7 mouse cellular contexts compared by ENCODE assay signal in genomic region chr8:124794486-124794780, GRCm38 (mm10). TPM values are rescaled to one million over a fixed set of nuclear protein-coding genes. Genes with fewer than 3 reads are reported as not detected.
A peak's percentile ranks its signal among the peaks of the same experiment; 100 is the strongest.
DNase-seq lines count a peak whose midpoint lies in the region; ATAC-seq lines count a peak whose summit lies in the region.

No protein-coding gene starts in this region.

- DNase-seq in adrenal gland, adult 2 months = peak; percentile 73
- DNase-seq in cerebellum, adult 11-12 months = peak; percentile 83
- peak; percentile 66 for DNase-seq in limb, embryonic 11.5 days (ENCODE audit: low spot score)
- peak; percentile 34 for DNase-seq in splenic B cell, adult 2 months (ENCODE audit: low read depth, low spot score)

- H3K9ac ChIP-seq in forebrain, embryonic 15.5 days (replicated peaks) = peak overlapping the region; percentile 67
- H3K9ac ChIP-seq in intestine, embryonic 15.5 days = no peak overlapping the region
- no peak overlapping the region for H3K9ac ChIP-seq in limb, embryonic 11.5 days (ENCODE audit: low read length)
- peak overlapping the region; percentile 74 for H3K9ac ChIP-seq in midbrain, embryonic 12.5 days (replicated peaks)

- under 1% methylated on average over 25 of the region's 25 CpGs for WGBS in forebrain, embryonic 15.5 days
- WGBS in intestine, embryonic 15.5 days = under 1% methylated on average over 25 of the region's 25 CpGs
- WGBS in limb, embryonic 11.5 days = under 1% methylated on average over 25 of the region's 25 CpGs
- under 1% methylated on average over 25 of the region's 25 CpGs for WGBS in midbrain, embryonic 12.5 days

- H3K4me2 ChIP-seq in forebrain, embryonic 15.5 days (replicated peaks) = peak overlapping the region; percentile 65
- H3K4me2 ChIP-seq in intestine, embryonic 15.5 days (replicated peaks) = peak overlapping the region; percentile 100
- peak overlapping the region; percentile 100 for H3K4me2 ChIP-seq in limb, embryonic 11.5 days (ENCODE audit: low read depth, severe bottlenecking)
- peak overlapping the region; percentile 96 for H3K4me2 ChIP-seq in midbrain, embryonic 12.5 days (replicated peaks)

- peak; percentile 17 for ATAC-seq in forebrain, embryonic 15.5 days (replicated peaks)
- no peak for ATAC-seq in intestine, embryonic 15.5 days
- ATAC-seq in limb, embryonic 11.5 days (ENCODE audit: insufficient number of reproducible peaks, low FRiP score, low TSS enrichment, low read depth) = no peak
- peak; percentile 32 for ATAC-seq in midbrain, embryonic 12.5 days (ENCODE audit: low FRiP score, low read depth)

- peak overlapping the region; percentile 97 for H3K27ac ChIP-seq in forebrain, embryonic 15.5 days (replicated peaks)
- H3K27ac ChIP-seq in intestine, embryonic 15.5 days = no peak overlapping the region
- H3K27ac ChIP-seq in limb, embryonic 11.5 days (replicated peaks; ENCODE audit: low read depth, low read length) = no peak overlapping the region
- peak overlapping the region; percentile 94 for H3K27ac ChIP-seq in midbrain, embryonic 12.5 days (replicated peaks)

- no peaks in the 10 kb centered on the region for H3K9me3 ChIP-seq in forebrain, embryonic 15.5 days
- H3K9me3 ChIP-seq in intestine, embryonic 15.5 days = no peaks in the 10 kb centered on the region
- no peaks in the 10 kb centered on the region for H3K9me3 ChIP-seq in limb, embryonic 11.5 days (ENCODE audit: control insufficient read depth, low read length)
- no peaks in the 10 kb centered on the region for H3K9me3 ChIP-seq in midbrain, embryonic 12.5 days

- H3K36me3 ChIP-seq in forebrain, embryonic 15.5 days = peaks cover 3% of the 10 kb centered on the region; the same call in 1 of the 2 replicates
- no peaks in the 10 kb centered on the region for H3K36me3 ChIP-seq in intestine, embryonic 15.5 days
- no peaks in the 10 kb centered on the region; the same call in 1 of the 2 replicates for H3K36me3 ChIP-seq in limb, embryonic 11.5 days (ENCODE audit: control insufficient read depth, insufficient read depth, low read length)
- H3K36me3 ChIP-seq in midbrain, embryonic 12.5 days = no peaks in the 10 kb centered on the region
- H3K36me3 ChIP-seq in splenic B cell, adult 2 months (ENCODE audit: control insufficient read depth, insufficient read depth, low read length, poor library complexity, severe bottlenecking) = no peaks in the 10 kb centered on the region

- H3K4me3 ChIP-seq in forebrain, embryonic 15.5 days = peak overlapping the region; percentile 73
- peak overlapping the region; percentile 57 for H3K4me3 ChIP-seq in intestine, embryonic 15.5 days (replicated peaks)
- H3K4me3 ChIP-seq in limb, embryonic 11.5 days (ENCODE audit: low read depth, low read length) = peak overlapping the region; percentile 53
- H3K4me3 ChIP-seq in midbrain, embryonic 12.5 days = peak overlapping the region; percentile 69

- H3K27me3 ChIP-seq in forebrain, embryonic 15.5 days = peaks cover 16% of the 10 kb centered on the region
- peaks cover 64% of the 10 kb centered on the region for H3K27me3 ChIP-seq in intestine, embryonic 15.5 days (replicated peaks)
- H3K27me3 ChIP-seq in limb, embryonic 11.5 days (ENCODE audit: control insufficient read depth, insufficient read depth, low read length) = peaks cover 63% of the 10 kb centered on the region
- H3K27me3 ChIP-seq in midbrain, embryonic 12.5 days = peaks cover 73% of the 10 kb centered on the region
- no peaks in the 10 kb centered on the region; the same call in 1 of the 2 replicates for H3K27me3 ChIP-seq in splenic B cell, adult 2 months (ENCODE audit: control insufficient read depth, insufficient read depth, low read length, poor library complexity, severe bottlenecking)

- peaks cover 54% of the 10 kb centered on the region for H3K4me1 ChIP-seq in forebrain, embryonic 15.5 days
- peaks cover 28% of the 10 kb centered on the region for H3K4me1 ChIP-seq in intestine, embryonic 15.5 days (replicated peaks)
- H3K4me1 ChIP-seq in limb, embryonic 11.5 days (ENCODE audit: control insufficient read depth, insufficient read depth, low read length) = peaks cover 16% of the 10 kb centered on the region; the same call in 1 of the 2 replicates
- H3K4me1 ChIP-seq in midbrain, embryonic 12.5 days = peaks cover 32% of the 10 kb centered on the region

RNA-seq across cellular contexts. Expression of gene Trim67, which starts 1.5 kb away (rescaled TPM):
- 1 to 10 TPM; 1.4 to 3.5 TPM for total RNA-seq in adrenal gland, adult 2 months (2021)
- 0.52 and 1.0 TPM in 2 replicates for polyA plus RNA-seq in adrenal gland, adult 2 months (2012; rRNA removed)
- polyA plus RNA-seq in forebrain, embryonic 15.5 days (2015; fragmentation: Nextera tagmentation; extraction: Ambion mirVana) = 23.9 and 26.0 TPM in 2 replicates
- 0.57 and 0.64 TPM in 2 replicates for polyA plus RNA-seq in intestine, embryonic 15.5 days (2015; fragmentation: Nextera tagmentation; extraction: Ambion mirVana)
- 0.01 TPM in 1 of 2 replicates, not detected in the other for polyA plus RNA-seq in limb, embryonic 11.5 days (2014; fragmentation: Nextera tagmentation; extraction: Ambion mirVana)
- 7.4 and 9.4 TPM in 2 replicates for polyA plus RNA-seq in midbrain, embryonic 12.5 days (2016; fragmentation: Nextera tagmentation; extraction: Ambion mirVana)

RNA-seq across cellular contexts. Expression of gene Fam89a, which starts 42.8 kb away (rescaled TPM):
- under 1 TPM; 0.28 to 0.43 TPM for total RNA-seq in adrenal gland, adult 2 months (2021)
- polyA plus RNA-seq in adrenal gland, adult 2 months (2012; rRNA removed) = 1.0 and 1.6 TPM in 2 replicates
- 0.18 and 0.46 TPM in 2 replicates for polyA plus RNA-seq in forebrain, embryonic 15.5 days (2015; fragmentation: Nextera tagmentation; extraction: Ambion mirVana)
- 3.9 and 4.3 TPM in 2 replicates for polyA plus RNA-seq in intestine, embryonic 15.5 days (2015; fragmentation: Nextera tagmentation; extraction: Ambion mirVana)
- 3.7 and 4.5 TPM in 2 replicates for polyA plus RNA-seq in limb, embryonic 11.5 days (2014; fragmentation: Nextera tagmentation; extraction: Ambion mirVana)
- polyA plus RNA-seq in midbrain, embryonic 12.5 days (2016; fragmentation: Nextera tagmentation; extraction: Ambion mirVana) = 0.63 and 1.1 TPM in 2 replicates

Comparison
In these comparisons a context has a peak if more than half of its experiments do, and no peak if none do; other contexts are left out.
1. ATAC-seq: peak in forebrain, embryonic 15.5 days (single experiment) and midbrain, embryonic 12.5 days (single experiment); none in intestine, embryonic 15.5 days (single experiment) and limb, embryonic 11.5 days (single experiment).
2. H3K27ac ChIP-seq: peak in forebrain, embryonic 15.5 days (single experiment) and midbrain, embryonic 12.5 days (single experiment); none in intestine, embryonic 15.5 days (single experiment) and limb, embryonic 11.5 days (single experiment).
3. H3K9ac ChIP-seq: peak in forebrain, embryonic 15.5 days (single experiment) and midbrain, embryonic 12.5 days (single experiment); none in intestine, embryonic 15.5 days (single experiment) and limb, embryonic 11.5 days (single experiment).
4. Peak in every context shown above with its lines, with median percentiles within 50 percentile points of each other: DNase-seq, H3K4me2 ChIP-seq and H3K4me3 ChIP-seq.